Mouse (Mus musculus) kidney, embryonic 14.5 days (tissue): ENCODE measurements at regions not wholly inside any gene's neighbourhood (a gene's known extent, or its start where the extent isn't known, plus 50 kb on each side); places are given as distances from the start of the nearest gene placed in this dataset.

Experiments
- ATAC-seq: fragments of 200-750 bp; cut with Nextera tagmentation; 2 replicates; pipeline ENCODE4 v1.8.0; 2017; ENCODE audit warnings: moderate number of reproducible peaks, mild to moderate bottlenecking, moderate TSS enrichment, moderate library complexity; ENCODE audit not compliant: low FRiP score, low TSS enrichment
- H3K27ac ChIP-seq: fragments of 300-500 bp; sonication (generic); 2 replicates; pipeline ENCODE4 v1.5.1; 2014; ENCODE audit warnings: low read depth, mild to moderate bottlenecking, low read length, moderate library complexity, mixed read lengths
- H3K27me3 ChIP-seq: fragments of 300-500 bp; sonication (generic); 2 replicates; pipeline ENCODE4 v1.6.1; 2014; ENCODE audit warnings: mild to moderate bottlenecking, low read length; ENCODE audit not compliant: control insufficient read depth, insufficient read depth
- H3K36me3 ChIP-seq: fragments of 300-500 bp; sonication (generic); 2 replicates; pipeline ENCODE4 v1.6.1; 2014; ENCODE audit warnings: low read length, mixed read lengths; ENCODE audit not compliant: control insufficient read depth, insufficient read depth
- H3K4me1 ChIP-seq: fragments of 300-500 bp; sonication (generic); 2 replicates; pipeline ENCODE4 v1.6.1; 2014; ENCODE audit warnings: low read length, mixed read lengths; ENCODE audit not compliant: control insufficient read depth, insufficient read depth
- H3K4me2 ChIP-seq: fragments of 300-500 bp; sonication (generic); replicated peaks from 2 replicates; pipeline ENCODE4 v1.6.1; 2014; ENCODE audit warnings: low read depth, mild to moderate bottlenecking, low read length
- H3K4me3 ChIP-seq: fragments of 300-500 bp; sonication (generic); 2 replicates; pipeline ENCODE4 v1.5.1; 2014; ENCODE audit warnings: mild to moderate bottlenecking, low read length
- H3K9ac ChIP-seq: fragments of 300-500 bp; sonication (generic); 2 replicates; pipeline ENCODE4 v1.6.1; 2014; ENCODE audit warnings: low read depth, mild to moderate bottlenecking, low read length, moderate library complexity
- H3K9me3 ChIP-seq: fragments of 300-500 bp; sonication (generic); 2 replicates; pipeline ENCODE4 v1.6.1; 2016; ENCODE audit warnings: low read length; ENCODE audit not compliant: control insufficient read depth
- WGBS: fragments of 180-500 bp; shearing (Covaris S2); extraction: QIAGEN DNeasy Blood & Tissue Kit; methylation state at CpG from one replicate; pipeline ENCODE4 v1.1.7; 2014; 5-methylcytosine and 5-hydroxymethylcytosine counted together

DNA sequence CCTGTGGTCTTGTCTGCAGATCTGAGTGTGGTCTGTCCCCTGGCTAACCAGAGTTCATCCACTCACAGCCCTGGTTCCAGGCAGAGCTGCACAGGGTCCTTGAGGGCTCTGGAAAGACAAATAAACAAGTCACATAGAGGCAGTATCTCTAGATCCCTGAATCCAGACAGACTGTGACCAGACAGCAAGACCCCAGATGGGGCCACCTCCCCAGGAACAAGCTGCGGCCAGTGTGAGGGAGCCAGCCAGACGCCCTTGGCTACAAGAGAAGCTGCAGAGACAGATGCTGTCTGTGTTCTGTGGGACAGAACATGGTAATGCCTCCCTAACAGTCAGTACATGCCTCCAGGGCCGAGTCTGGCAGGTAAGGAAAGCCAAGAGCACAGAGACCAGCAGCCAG, 127.6 kb upstream of the Ccnd1 start:
- Histone ChIP-seq H3K9me3 (no peaks in the 10 kb centered on the region), H3K9ac (no peak overlapping the region), H3K27me3 (no peaks in the 10 kb centered on the region), H3K4me1 (no peaks in the 10 kb centered on the region), H3K27ac (no peak overlapping the region), H3K4me2 (no peak overlapping the region), H3K36me3 (no peaks in the 10 kb centered on the region), H3K4me3 (no peak overlapping the region)
- ATAC-seq, result no peak
- WGBS, result 48% methylated on average over 3 of the region's 3 CpGs

DNA sequence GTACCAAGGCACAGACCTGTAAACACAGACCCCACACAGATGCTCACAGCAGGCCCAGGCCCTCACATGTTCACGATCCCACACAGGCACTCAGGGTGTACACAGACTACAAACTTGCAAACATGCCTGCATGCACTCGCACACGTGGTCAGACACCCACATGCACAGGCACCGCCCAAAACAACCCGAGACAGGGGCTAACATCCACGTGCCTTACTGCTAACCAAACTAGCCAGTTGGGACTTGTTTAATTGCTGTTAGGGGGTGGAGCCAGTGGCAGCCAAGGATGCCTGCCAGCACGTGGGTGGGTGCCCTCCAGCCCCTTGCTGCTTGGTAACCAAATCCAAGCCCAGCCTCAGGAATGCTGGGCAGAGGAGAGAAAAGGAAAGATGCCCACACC, 116.6 kb upstream of the Ccnd1 start:
- H3K9me3 ChIP-seq, result peaks cover 3% of the 10 kb centered on the region; the same call in 1 of the 2 replicates
- no peak overlapping the region for H3K9ac ChIP-seq
- H3K27ac ChIP-seq, result no peak overlapping the region
- H3K27me3 ChIP-seq, result no peaks in the 10 kb centered on the region
- H3K4me3 ChIP-seq, result no peak overlapping the region
- no peak overlapping the region for H3K4me2 ChIP-seq
- H3K4me1 ChIP-seq, result no peaks in the 10 kb centered on the region
- 48% methylated on average over 7 of the region's 7 CpGs for WGBS
- no peaks in the 10 kb centered on the region for H3K36me3 ChIP-seq
- peak; percentile 49 for ATAC-seq

DNA sequence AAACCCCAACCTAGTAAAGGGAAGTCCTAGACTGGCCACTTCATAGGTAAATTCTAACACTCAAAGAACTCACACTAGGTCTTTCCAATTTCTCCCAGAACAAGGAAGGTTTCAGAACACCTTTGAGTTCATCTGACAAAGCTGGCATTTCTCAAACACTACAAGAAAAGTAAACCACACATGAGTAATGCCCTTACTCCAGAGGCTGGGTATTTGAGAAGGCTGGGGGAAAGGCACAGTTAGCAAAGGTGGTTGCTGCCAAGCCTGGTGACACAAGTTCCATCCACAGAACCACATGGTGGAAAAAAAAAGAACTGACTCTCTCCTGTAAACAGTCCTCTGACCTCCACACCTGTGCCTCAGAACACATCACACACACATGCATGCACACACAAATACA, 111.9 kb upstream of the Ccnd1 start:
- Histone ChIP-seq H3K27me3 (no peaks in the 10 kb centered on the region), H3K27ac (no peak overlapping the region), H3K9me3 (peaks cover 3% of the 10 kb centered on the region; the same call in 1 of the 2 replicates), H3K4me1 (0 out of 2 replicates have a peak, but pooled peaks cover 6% of the 10 kb centered on the region), H3K9ac (no peak overlapping the region), H3K4me2 (no peak overlapping the region), H3K36me3 (no peaks in the 10 kb centered on the region), H3K4me3 (no peak overlapping the region)
- no peak for ATAC-seq

DNA sequence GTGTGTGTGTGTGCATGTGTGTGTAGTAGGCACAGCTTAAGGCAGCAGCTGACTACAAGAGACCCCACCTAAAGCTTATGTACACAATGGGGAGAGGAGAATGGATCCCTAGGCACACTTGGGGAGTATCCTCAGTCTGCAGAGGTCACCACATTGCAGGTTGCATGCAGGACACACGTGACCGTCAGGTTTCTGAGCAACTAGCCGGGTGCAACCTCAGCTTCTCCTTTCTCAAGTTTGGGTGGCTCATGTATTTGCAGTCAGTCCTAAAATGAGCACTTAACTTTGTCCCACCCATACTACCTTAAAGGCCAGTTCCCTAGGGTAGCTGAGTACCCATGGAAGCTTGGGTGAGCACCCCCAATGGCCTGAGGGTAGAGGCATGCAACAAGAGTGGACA, 111.0 kb upstream of the Ccnd1 start:
- ATAC-seq, result no peak
- Histone ChIP-seq H3K4me3 (no peak overlapping the region), H3K9me3 (peaks cover 3% of the 10 kb centered on the region; the same call in 1 of the 2 replicates), H3K4me1 (0 out of 2 replicates have a peak, but pooled peaks cover 6% of the 10 kb centered on the region), H3K27me3 (no peaks in the 10 kb centered on the region), H3K9ac (no peak overlapping the region), H3K4me2 (no peak overlapping the region), H3K36me3 (no peaks in the 10 kb centered on the region), H3K27ac (no peak overlapping the region)
- WGBS, result 87% methylated on average over 3 of the region's 3 CpGs

DNA sequence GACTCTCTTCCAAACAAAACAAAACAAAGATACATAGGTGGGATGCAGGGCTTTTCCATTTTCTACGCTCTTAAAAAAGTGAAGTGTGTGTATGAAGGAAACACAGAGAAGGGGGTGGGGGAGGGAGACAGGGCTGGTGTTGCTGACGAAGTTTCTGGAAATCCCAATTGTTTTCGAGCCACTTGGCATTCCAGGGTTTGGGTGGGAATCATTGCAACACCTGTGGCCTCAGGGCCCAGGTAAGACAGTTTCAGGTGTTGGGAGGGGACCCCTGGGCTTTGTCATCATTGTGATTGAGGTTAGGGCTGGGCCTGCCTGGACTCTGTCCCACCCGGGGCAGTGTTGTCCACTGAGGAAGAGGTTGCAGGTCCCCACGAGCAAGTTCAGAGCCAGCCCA, 108.8 kb upstream of the Ccnd1 start:
- Histone ChIP-seq H3K27ac (no peak overlapping the region), H3K27me3 (no peaks in the 10 kb centered on the region), H3K9me3 (no peaks in the 10 kb centered on the region), H3K36me3 (no peaks in the 10 kb centered on the region), H3K4me3 (no peak overlapping the region), H3K4me1 (0 out of 2 replicates have a peak, but pooled peaks cover 6% of the 10 kb centered on the region), H3K4me2 (no peak overlapping the region), H3K9ac (no peak overlapping the region)
- ATAC-seq, result no peak
- 85% methylated on average over 5 of the region's 5 CpGs for WGBS

DNA sequence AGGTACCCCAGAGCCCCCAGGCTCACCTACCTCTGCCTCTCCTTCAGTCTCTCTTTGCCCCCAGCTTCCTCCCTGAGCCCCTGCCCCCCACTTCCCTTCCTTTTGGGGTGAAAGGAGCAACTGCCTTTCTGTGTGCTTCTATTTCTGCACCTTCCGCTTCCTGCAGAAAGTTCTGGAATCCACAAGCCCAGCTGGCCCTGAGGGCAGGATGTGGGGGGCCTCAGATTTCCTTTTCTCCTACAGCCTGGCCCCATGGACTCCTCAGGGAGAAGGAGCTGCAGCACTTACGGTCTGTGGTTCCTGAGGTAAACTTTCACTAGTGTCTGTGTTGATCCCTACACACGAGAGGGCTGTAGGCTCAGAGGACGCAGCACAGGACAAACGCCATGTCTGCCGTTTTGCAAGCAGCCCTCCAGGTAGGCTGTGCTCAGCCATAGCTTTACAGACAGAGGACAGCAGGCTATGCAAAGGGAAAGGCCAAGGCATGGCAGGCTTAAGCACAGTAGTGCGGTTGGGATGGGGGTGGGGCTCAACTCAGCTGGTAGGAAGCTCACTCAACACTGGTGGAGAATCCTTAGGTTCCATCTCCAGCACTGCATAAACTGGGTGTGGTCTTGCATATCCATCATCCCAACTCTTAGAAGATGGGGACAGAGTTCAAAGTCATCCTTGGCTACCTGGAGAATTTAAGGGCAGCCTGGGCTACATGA, 108.2 kb upstream of the Ccnd1 start:
- Histone ChIP-seq H3K9ac (no peak overlapping the region), H3K36me3 (no peaks in the 10 kb centered on the region), H3K27ac (no peak overlapping the region), H3K4me2 (no peak overlapping the region), H3K4me1 (0 out of 2 replicates have a peak, but pooled peaks cover 6% of the 10 kb centered on the region), H3K4me3 (no peak overlapping the region), H3K27me3 (no peaks in the 10 kb centered on the region), H3K9me3 (no peaks in the 10 kb centered on the region)
- peak; percentile 37; the same call in 1 of the 2 replicates for ATAC-seq
- WGBS, result 63% methylated on average over 7 of the region's 7 CpGs

DNA sequence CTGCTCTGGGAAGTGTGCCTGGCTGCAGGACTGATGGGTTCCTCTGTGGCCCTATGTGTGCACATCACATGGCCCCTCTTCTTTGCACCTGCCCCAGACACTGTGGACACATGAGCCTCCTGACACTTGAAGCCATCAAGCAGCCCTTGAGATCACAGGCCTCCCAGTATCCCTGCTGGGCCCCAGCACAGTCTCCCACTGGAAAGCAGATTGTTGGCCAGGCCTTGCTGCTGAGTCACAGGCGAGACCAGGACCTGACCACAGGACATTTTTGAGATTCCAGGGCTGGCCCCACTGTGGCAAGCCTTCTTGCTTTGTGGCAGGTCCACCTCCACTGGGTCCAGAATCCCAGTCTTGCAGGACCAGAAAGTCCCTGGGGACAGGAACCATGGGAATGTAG, 105.5 kb upstream of the Ccnd1 start:
- Histone ChIP-seq H3K9ac (no peak overlapping the region), H3K4me1 (0 out of 2 replicates have a peak, but pooled peaks cover 6% of the 10 kb centered on the region), H3K9me3 (no peaks in the 10 kb centered on the region), H3K36me3 (no peaks in the 10 kb centered on the region), H3K27me3 (no peaks in the 10 kb centered on the region), H3K4me3 (no peak overlapping the region), H3K27ac (no peak overlapping the region), H3K4me2 (no peak overlapping the region)
- no peak for ATAC-seq
- WGBS, result 47% methylated on average over 1 of the region's 1 CpGs

DNA sequence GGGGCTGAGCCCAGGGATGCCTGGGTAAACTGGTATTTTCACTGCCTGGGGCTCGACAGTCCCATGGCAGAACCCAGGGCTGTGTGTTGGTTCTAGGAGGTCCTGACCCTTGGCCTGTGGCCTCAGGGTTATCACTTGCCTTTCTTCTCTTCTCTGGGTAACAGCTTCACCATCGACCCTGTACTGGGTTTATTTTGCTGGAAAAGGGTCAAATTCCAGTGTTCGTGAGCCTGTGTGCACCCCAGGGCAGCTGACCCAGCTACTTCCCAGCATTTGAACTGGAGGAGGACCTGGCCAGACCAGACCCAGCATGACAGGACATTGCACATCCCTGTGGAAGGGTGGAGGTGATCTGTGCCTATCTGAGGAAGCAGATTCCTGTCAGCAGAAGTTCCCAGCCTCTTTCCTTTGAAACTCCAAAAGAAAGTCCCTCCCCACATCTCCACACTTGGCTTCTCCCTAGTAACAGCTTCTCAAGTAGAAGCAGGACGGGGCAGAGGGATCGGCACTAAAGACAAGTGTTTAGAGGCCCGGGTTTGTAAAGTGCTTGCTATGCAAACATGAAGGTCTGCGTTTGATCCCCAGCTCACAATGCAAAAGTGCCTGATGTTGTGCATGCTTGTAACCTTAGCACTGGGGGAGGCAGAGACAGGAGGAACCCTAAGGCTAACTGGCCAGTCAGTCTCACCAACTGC, 103.9 kb upstream of the Ccnd1 start:
- Histone ChIP-seq H3K9ac (no peak overlapping the region), H3K27me3 (no peaks in the 10 kb centered on the region), H3K9me3 (no peaks in the 10 kb centered on the region), H3K4me1 (0 out of 2 replicates have a peak, but pooled peaks cover 3% of the 10 kb centered on the region), H3K27ac (no peak overlapping the region), H3K36me3 (no peaks in the 10 kb centered on the region), H3K4me2 (no peak overlapping the region), H3K4me3 (no peak overlapping the region)
- ATAC-seq, result no peak
- WGBS, result 43% methylated on average over 7 of the region's 7 CpGs

DNA sequence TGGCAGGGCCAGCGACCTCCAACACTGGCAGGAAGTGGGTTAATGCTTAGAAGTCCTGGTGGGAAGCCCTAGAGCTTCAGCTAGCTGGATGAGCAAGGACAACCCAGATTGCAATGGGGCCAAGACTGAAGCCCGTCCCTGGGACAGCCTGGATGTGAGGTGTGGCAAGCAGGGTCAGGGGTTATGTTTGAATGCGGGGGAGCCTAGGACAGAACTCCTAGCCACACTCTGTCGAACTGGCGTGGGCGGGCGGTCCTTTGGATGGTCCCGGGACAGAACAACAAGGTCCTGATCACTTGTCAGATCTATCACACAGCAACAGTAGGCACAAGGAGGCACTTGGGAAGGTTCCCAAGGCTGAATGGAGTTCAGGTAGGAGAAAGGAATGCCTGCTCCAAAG, 101.1 kb upstream of the Ccnd1 start:
- ATAC-seq, result no peak
- WGBS, result 56% methylated on average over 8 of the region's 8 CpGs
- Histone ChIP-seq H3K4me1 (no peaks in the 10 kb centered on the region), H3K27me3 (no peaks in the 10 kb centered on the region), H3K9me3 (no peaks in the 10 kb centered on the region), H3K4me3 (no peak overlapping the region), H3K36me3 (no peaks in the 10 kb centered on the region), H3K27ac (no peak overlapping the region), H3K9ac (no peak overlapping the region), H3K4me2 (no peak overlapping the region)
